9 mouse cellular contexts compared by ENCODE assay signal in the genomic region with DNA sequence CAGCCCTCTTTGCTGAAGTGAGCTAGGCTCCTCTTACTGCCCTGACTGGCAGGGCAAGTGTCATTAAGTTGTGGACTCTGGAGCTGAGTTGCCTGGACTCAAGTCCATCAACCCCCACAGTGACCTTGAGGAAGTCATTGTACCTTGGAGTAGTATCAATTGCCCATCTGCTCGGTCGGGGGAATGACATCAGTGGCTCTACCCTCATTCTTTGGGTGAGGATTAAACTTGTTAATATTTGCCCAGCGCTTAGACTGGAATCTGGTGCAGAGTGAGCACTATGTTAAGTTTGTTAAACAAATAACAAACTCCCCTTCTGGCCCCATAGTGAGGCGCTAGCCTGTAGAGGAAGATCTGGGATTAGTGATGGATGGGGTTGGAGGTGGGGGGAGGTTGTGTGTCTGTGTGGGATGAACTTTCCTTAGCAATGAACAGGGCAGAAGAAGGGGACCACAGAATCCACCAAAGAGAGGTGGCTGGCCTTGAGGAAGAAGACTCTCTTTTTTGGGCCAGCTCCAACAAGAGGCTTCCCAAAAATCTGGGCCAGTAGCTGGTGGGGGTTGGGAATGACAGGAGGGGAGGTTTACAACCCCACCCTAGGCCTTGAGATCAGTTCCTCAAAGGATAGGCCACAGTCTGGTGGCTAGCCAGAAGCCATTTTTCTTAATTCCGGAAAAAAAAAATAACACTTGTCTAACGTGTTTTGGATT. TPM values are rescaled to one million over a fixed set of nuclear protein-coding genes. Genes with fewer than 3 reads are reported as not detected.
DNase-seq lines count a peak whose midpoint lies in the region; ATAC-seq and TF ChIP-seq lines count a peak whose summit lies in the region.
"Had no signal": no experiment of that assay in that cellular context is flagged by ENCODE, and none has a peak within 500 bp of the region (broad histone marks: within the 10 kb centered on the region; RNA-seq: fewer than 3 reads in every experiment).

No protein-coding gene starts in this region.

- TF ChIP-seq EP300 in MEL (IDR thresholded peaks at IDR 0.05; ENCODE audit: low read depth in 1 of 2, low read length in 2 of 2), result no peak
- peak; percentile 62 for TF ChIP-seq EP300 in lung, postnatal 0 days (IDR thresholded peaks at IDR 0.05)

- H3K36me3 ChIP-seq in kidney, embryonic 14.5 days (ENCODE audit: control insufficient read depth, insufficient read depth, low read length), result no peaks in the 10 kb centered on the region
- peaks cover 0 to 11% of the 10 kb centered on the region in 2 experiments; a peak in 2 of 4 replicates for H3K36me3 ChIP-seq in MEL (ENCODE audit: control insufficient read depth in 1 of 2, insufficient read depth in 2 of 2, low read length in 2 of 2)
- H3K36me3 ChIP-seq in kidney, adult 2 months (ENCODE audit: control insufficient read depth, insufficient read depth, low read length), result no peaks in the 10 kb centered on the region
- H3K36me3 ChIP-seq in lung, postnatal 0 days (ENCODE audit: insufficient read depth, low read length), result no peaks in the 10 kb centered on the region
- H3K36me3 ChIP-seq: liver, embryonic 12.5 days had no signal

- no peak overlapping the region for H3K4me2 ChIP-seq in kidney, embryonic 14.5 days (replicated peaks; ENCODE audit: low read depth, low read length)
- no peak overlapping the region for H3K4me2 ChIP-seq in lung, postnatal 0 days (replicated peaks; ENCODE audit: low read depth, low read length)

- H3K27ac ChIP-seq in kidney, embryonic 14.5 days (ENCODE audit: low read depth, low read length), result no peak overlapping the region
- H3K27ac ChIP-seq in MEL (ENCODE audit: control insufficient read depth, low read depth, low read length), result no peak overlapping the region
- peak overlapping the region; percentile 20; the same call in 1 of the 2 replicates for H3K27ac ChIP-seq in kidney, adult 2 months (ENCODE audit: insufficient read depth, low read depth, low read length)
- no peak overlapping the region for H3K27ac ChIP-seq in lung, postnatal 0 days (ENCODE audit: low read length)
- H3K27ac ChIP-seq: liver, embryonic 12.5 days had no signal

- no peak for TF ChIP-seq RAD21 in MEL (IDR thresholded peaks at IDR 0.05; ENCODE audit: low read depth, low read length)

- peaks cover 8% of the 10 kb centered on the region for H3K27me3 ChIP-seq in kidney, embryonic 14.5 days (ENCODE audit: control insufficient read depth, insufficient read depth, low read length)
- peaks cover 3 to 8% of the 10 kb centered on the region in 2 experiments for H3K27me3 ChIP-seq in MEL (ENCODE audit: control insufficient read depth in 1 of 2, insufficient read depth in 2 of 2, low read length in 2 of 2)
- no peaks in the 10 kb centered on the region for H3K27me3 ChIP-seq in kidney, adult 2 months (replicated peaks; ENCODE audit: control insufficient read depth, insufficient read depth, low read length)
- no peaks in the 10 kb centered on the region; the same call in 1 of the 2 replicates for H3K27me3 ChIP-seq in lung, postnatal 0 days (replicated peaks; ENCODE audit: insufficient read depth, low read length)

- TF ChIP-seq POLR2A in MEL (IDR thresholded peaks at IDR 0.05; ENCODE audit: control insufficient read depth in 1 of 2, insufficient read depth in 1 of 2, low read depth in 1 of 2, low read length in 2 of 2, poor library complexity in 1 of 2), result no peak
- TF ChIP-seq POLR2A in kidney, adult 2 months (IDR thresholded peaks at IDR 0.05; ENCODE audit: low read depth, low read length), result no peak

- H3K9ac ChIP-seq in kidney, embryonic 14.5 days (ENCODE audit: low read depth, low read length), result no peak overlapping the region
- no peak overlapping the region for H3K9ac ChIP-seq in MEL (ENCODE audit: control insufficient read depth, low read depth, low read length, poor library complexity, severe bottlenecking)
- H3K9ac ChIP-seq in lung, postnatal 0 days (replicated peaks; ENCODE audit: low read depth), result no peak overlapping the region
- H3K9ac ChIP-seq: liver, embryonic 12.5 days had no signal

- DNase-seq in kidney, adult 11 months, result peak; percentile 93
- no peak for DNase-seq in MEL (ENCODE audit: low read depth, low spot score)
- peak; percentile 96 for DNase-seq in kidney, adult 2 months
- peak; percentile 81 for DNase-seq in lung, postnatal 0 days (ENCODE audit: low spot score)
- no peak for DNase-seq in urinary bladder, postnatal 25 days (ENCODE audit: low spot score)
- no peak for DNase-seq in T-cell, adult 2 months (ENCODE audit: low spot score)
- DNase-seq: thymus, adult 18-20 months had no signal

- TF ChIP-seq CTCF in MEL (IDR thresholded peaks at IDR 0.05 in 2 of 3, conservative IDR thresholded peaks at IDR 0.05 in 1 of 3; ENCODE audit: control insufficient read depth in 1 of 3, insufficient read depth in 1 of 3, low read depth in 2 of 3, low read length in 3 of 3, poor library complexity in 1 of 3, severe bottlenecking in 1 of 3), result no peak
- TF ChIP-seq CTCF in kidney, adult 2 months (conservative IDR thresholded peaks at IDR 0.05; ENCODE audit: insufficient read depth, insufficient read length, low read depth, low read length), result 0 out of 2 replicates have a peak, but pooled peaks have one; percentile 40
- TF ChIP-seq CTCF in lung, postnatal 0 days (IDR thresholded peaks at IDR 0.05), result no peak

- whole genome bisulfite sequencing in kidney, embryonic 14.5 days, result 15% methylated on average over 6 of the region's 6 CpGs
- WGBS in kidney, adult 2 months, result 22% methylated on average over 6 of the region's 6 CpGs
- 20% methylated on average over 6 of the region's 6 CpGs for WGBS in lung, postnatal 0 days

- H3K4me1 ChIP-seq in kidney, embryonic 14.5 days (ENCODE audit: control insufficient read depth, insufficient read depth, low read length), result peaks cover 52% of the 10 kb centered on the region
- peaks cover 0 to 14% of the 10 kb centered on the region in 2 experiments; a peak in 1 of 4 replicates for H3K4me1 ChIP-seq in MEL (ENCODE audit: control insufficient read depth in 1 of 2, insufficient read depth in 2 of 2, low read length in 2 of 2)
- peaks cover 7% of the 10 kb centered on the region; the same call in 1 of the 2 replicates for H3K4me1 ChIP-seq in kidney, adult 2 months (ENCODE audit: control insufficient read depth, insufficient read depth, low read length)
- H3K4me1 ChIP-seq in lung, postnatal 0 days (ENCODE audit: insufficient read depth, low read depth, low read length), result peaks cover 28% of the 10 kb centered on the region

- ATAC-seq in kidney, embryonic 14.5 days (ENCODE audit: low FRiP score, low TSS enrichment), result no peak
- peak; percentile 8; the same call in 1 of the 2 replicates for ATAC-seq in lung, postnatal 0 days
- ATAC-seq: liver, embryonic 12.5 days had no signal

- peaks cover 17% of the 10 kb centered on the region for H3K79me2 ChIP-seq in MEL (ENCODE audit: control insufficient read depth, insufficient read depth, low read length, poor library complexity)

- no peaks in the 10 kb centered on the region for H3K9me3 ChIP-seq in kidney, embryonic 14.5 days (ENCODE audit: control insufficient read depth, low read length)
- H3K9me3 ChIP-seq in MEL (replicated peaks; ENCODE audit: insufficient read depth, low read length), result no peaks in the 10 kb centered on the region
- no peaks in the 10 kb centered on the region for H3K9me3 ChIP-seq in lung, postnatal 0 days (ENCODE audit: low read length)
- H3K9me3 ChIP-seq: liver, embryonic 12.5 days had no signal

- no peak overlapping the region for H3K4me3 ChIP-seq in kidney, embryonic 14.5 days (ENCODE audit: low read length)
- H3K4me3 ChIP-seq in MEL (ENCODE audit: control insufficient read depth in 1 of 2, insufficient read depth in 1 of 2, low read depth in 2 of 2, low read length in 2 of 2), result no peak overlapping the region
- no peak overlapping the region for H3K4me3 ChIP-seq in kidney, adult 2 months (ENCODE audit: insufficient read depth, low read depth, low read length)
- no peak overlapping the region for H3K4me3 ChIP-seq in lung, postnatal 0 days (ENCODE audit: low read depth, low read length)

TF ChIP-seq in MEL, 35 proteins besides CTCF, POLR2A, EP300 and RAD21:
- no peak for TF ChIP-seq MAZ (IDR thresholded peaks at IDR 0.05; ENCODE audit: low read depth, low read length)
- TF ChIP-seq MAX (IDR thresholded peaks at IDR 0.05; ENCODE audit: low read length), result 0 out of 2 replicates have a peak, but pooled peaks have one; percentile 8
TF ChIP-seq in MEL: peak in this region for 1.

RNA-seq across cellular contexts. Expression of gene Tle3, which starts 4.2 kb away (rescaled TPM):
- polyA plus RNA-seq in kidney, embryonic 14.5 days (2014; fragmentation: Nextera tagmentation; extraction: Ambion mirVana), result 29.6 and 33.7 TPM in 2 replicates
- 20.3 and 28.4 TPM in 2 replicates for total RNA-seq in MEL (2012; rRNA removed)
- 10 to 100 TPM in 1 of 2 experiments, not detected in 1; 26.8 TPM for polyA plus RNA-seq in MEL (2012; ENCODE audit: insufficient read depth in 1 of 2, insufficient read length in 2 of 2, low read depth in 1 of 2, low replicate concordance in 2 of 2, missing spikeins in 1 of 2)
- polyA plus RNA-seq in kidney, adult 2 months (2012; rRNA removed), result 47.2 and 50.9 TPM in 2 replicates
- 16.2 and 16.3 TPM in 2 replicates for polyA plus RNA-seq in lung, postnatal 0 days (2015; fragmentation: Nextera tagmentation; extraction: Ambion mirVana)

Comparison
In these comparisons a context has a peak if more than half of its experiments do, and no peak if none do; other contexts are left out.
1. DNase-seq: peak in kidney, adult 11 months (single experiment), kidney, adult 2 months (single experiment) and lung, postnatal 0 days (single experiment); none in MEL (single experiment), urinary bladder, postnatal 25 days (single experiment) and T-cell, adult 2 months (single experiment).